Mouse (Mus musculus): ENCODE measurements around the gene Plscr3.
A peak's percentile ranks its signal among the peaks of the same experiment; 100 is the strongest.

Gene Plscr3

GRCm38 (mm10) chr11:69846198-69846680 lies at the start of gene Plscr3:
Gene Plscr3 (plus strand): TSS chr11:69846376.
- DNase-seq (ENCODE audit: low read depth, low spot score), result peak; percentile 96

- DNase-seq (ENCODE audit: low read depth, low spot score), result no peak
Observed at GRCm38 (mm10) chr11:69797924-69798323, 48.3 kb upstream of the Plscr3 start.

GRCm38 (mm10) chr11:69799394-69800137 lies 46.6 kb upstream of the Plscr3 start:
- peak; percentile 46 for DNase-seq (ENCODE audit: low read depth, low spot score)

GRCm38 (mm10) chr11:69800138-69800391 lies 46.1 kb upstream of the Plscr3 start:
- DNase-seq (ENCODE audit: low read depth, low spot score), result no peak

GRCm38 (mm10) chr11:69800392-69801197 lies 45.6 kb upstream of the Plscr3 start:
- DNase-seq (ENCODE audit: low read depth, low spot score), result peak; percentile 77

GRCm38 (mm10) chr11:69801379-69801977 lies 44.7 kb upstream of the Plscr3 start, which contains the start of gene Fgf11:
Gene Fgf11 (minus strand): TSS chr11:69801857.
- no peak for DNase-seq (ENCODE audit: low read depth, low spot score)

- DNase-seq (ENCODE audit: low read depth, low spot score), result peak; percentile 90
Observed at GRCm38 (mm10) chr11:69802648-69803105, 43.5 kb upstream of the Plscr3 start.

GRCm38 (mm10) chr11:69803328-69803727 lies 42.8 kb upstream of the Plscr3 start:
- no peak for DNase-seq (ENCODE audit: low read depth, low spot score)

GRCm38 (mm10) chr11:69803786-69804651 lies 42.2 kb upstream of the Plscr3 start:
- peak; percentile 91 for DNase-seq (ENCODE audit: low read depth, low spot score)

- no peak for DNase-seq (ENCODE audit: low read depth, low spot score)
Observed at GRCm38 (mm10) chr11:69804652-69804940, 41.6 kb upstream of the Plscr3 start.

- peak; percentile 85 for DNase-seq (ENCODE audit: low read depth, low spot score)
Observed at GRCm38 (mm10) chr11:69804972-69805909, 40.9 kb upstream of the Plscr3 start, which contains the start of gene Tmem102. Gene Tmem102 (minus strand): TSS chr11:69805624.

- no peak for DNase-seq (ENCODE audit: low read depth, low spot score)
Observed at GRCm38 (mm10) chr11:69806378-69806777, 39.8 kb upstream of the Plscr3 start.

GRCm38 (mm10) chr11:69807641-69808040 lies 38.5 kb upstream of the Plscr3 start:
- no peak for DNase-seq (ENCODE audit: low read depth, low spot score)

- DNase-seq (ENCODE audit: low read depth, low spot score), result no peak
Observed at GRCm38 (mm10) chr11:69810280-69810679, 35.9 kb upstream of the Plscr3 start.

- no peak for DNase-seq (ENCODE audit: low read depth, low spot score)
Observed at GRCm38 (mm10) chr11:69815155-69815554, 31.0 kb upstream of the Plscr3 start, which contains the start of gene Gm39566. Gene Gm39566 (minus strand): TSS chr11:69815298.

- DNase-seq (ENCODE audit: low read depth, low spot score), result no peak
Observed at GRCm38 (mm10) chr11:69816520-69816919, 29.7 kb upstream of the Plscr3 start.

GRCm38 (mm10) chr11:69818365-69818764 lies 27.8 kb upstream of the Plscr3 start, which contains the start of gene Spem2:
Gene Spem2 (minus strand): TSS chr11:69818465.
- DNase-seq (ENCODE audit: low read depth, low spot score), result no peak

GRCm38 (mm10) chr11:69818871-69819270 lies 27.3 kb upstream of the Plscr3 start:
- no peak for DNase-seq (ENCODE audit: low read depth, low spot score)

GRCm38 (mm10) chr11:69822080-69822479 lies 24.1 kb upstream of the Plscr3 start, which contains the start of gene Spem1:
Gene Spem1 (minus strand): TSS chr11:69822180.
- no peak for DNase-seq (ENCODE audit: low read depth, low spot score)

GRCm38 (mm10) chr11:69823456-69823855 lies 22.7 kb upstream of the Plscr3 start:
- no peak for DNase-seq (ENCODE audit: low read depth, low spot score)
